Mouse (Mus musculus) limb, embryonic 10.5 days (tissue): ENCODE measurements around the gene Gjb1. TPM values are rescaled to one million over a fixed set of nuclear protein-coding genes. Genes with fewer than 3 reads are reported as not detected.
A peak's percentile ranks its signal among the peaks of the same experiment; 100 is the strongest.

Experiments
- DNase-seq: peaks from one replicate; pipeline ENCODE4 v3.0.0-alpha.2; 2017; ENCODE audit warnings: low spot score
- H3K27ac ChIP-seq: fragments of 300-500 bp; sonication (generic); 2 replicates; pipeline ENCODE4 v1.5.1; 2016; ENCODE audit warnings: mild to moderate bottlenecking
- H3K27me3 ChIP-seq: fragments of 300-500 bp; sonication (generic); 2 replicates; pipeline ENCODE4 v1.6.1; 2016; ENCODE audit warnings: low read depth, mild to moderate bottlenecking; ENCODE audit not compliant: poor library complexity, severe bottlenecking
- H3K36me3 ChIP-seq: fragments of 300-500 bp; sonication (generic); 2 replicates; pipeline ENCODE4 v1.6.1; 2016; ENCODE audit warnings: mild to moderate bottlenecking, moderate library complexity
- H3K4me1 ChIP-seq: fragments of 300-500 bp; sonication (generic); 2 replicates; pipeline ENCODE4 v1.6.1; 2016
- H3K4me3 ChIP-seq: fragments of 300-500 bp; sonication (generic); 2 replicates; pipeline ENCODE4 v1.5.1; 2016; ENCODE audit warnings: mild to moderate bottlenecking, moderate library complexity
- H3K9me3 ChIP-seq: fragments of 300-500 bp; sonication (generic); replicated peaks from 2 replicates; pipeline ENCODE4 v1.6.1; 2016; ENCODE audit warnings: mild to moderate bottlenecking
- WGBS: fragments of 180-500 bp; shearing (Covaris S2); methylation state at CpG from one replicate; pipeline ENCODE4 v1.1.7; 2016; 5-methylcytosine and 5-hydroxymethylcytosine counted together
- polyA plus RNA-seq: library from polyadenylated mRNA; unstranded; fragments of >200 nt; fragmentation: Nextera tagmentation; extraction: Ambion mirVana; gene quantifications from 2 replicates; pipeline ENCODE4 v1.2.1, GENCODE M21; 2016

Gene Gjb1
- polyA plus RNA-seq, 1 experiment from 2014 or later = not detected

DNA sequence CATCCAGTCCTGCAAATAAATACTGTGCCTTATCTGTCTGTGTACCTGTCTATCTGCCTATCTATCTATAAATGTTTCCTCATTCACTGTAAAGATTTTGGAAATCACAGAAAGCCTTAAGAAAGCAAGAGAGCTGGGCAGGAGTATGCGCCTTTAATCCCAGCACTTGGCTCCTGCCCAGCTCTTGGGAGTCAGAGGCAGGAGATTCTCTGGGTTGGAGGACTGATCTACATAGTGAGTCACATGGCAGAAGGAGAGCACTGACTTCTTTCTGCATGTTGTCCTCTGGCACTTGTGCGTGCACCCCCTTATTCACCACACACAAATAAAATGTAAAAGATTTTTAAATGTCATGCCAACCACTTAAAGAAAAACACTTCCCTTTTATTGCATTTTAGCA is 47.3 kb downstream of the Gjb1 start:
- H3K27ac ChIP-seq = no peak overlapping the region
- WGBS = 82% methylated on average over 2 of the region's 2 CpGs
- H3K36me3 ChIP-seq = no peaks in the 10 kb centered on the region
- peaks cover 58% of the 10 kb centered on the region for H3K27me3 ChIP-seq
- peaks cover 12% of the 10 kb centered on the region for H3K4me1 ChIP-seq
- no peak overlapping the region for H3K4me3 ChIP-seq
- H3K9me3 ChIP-seq = no peaks in the 10 kb centered on the region
- no peak for DNase-seq

DNA sequence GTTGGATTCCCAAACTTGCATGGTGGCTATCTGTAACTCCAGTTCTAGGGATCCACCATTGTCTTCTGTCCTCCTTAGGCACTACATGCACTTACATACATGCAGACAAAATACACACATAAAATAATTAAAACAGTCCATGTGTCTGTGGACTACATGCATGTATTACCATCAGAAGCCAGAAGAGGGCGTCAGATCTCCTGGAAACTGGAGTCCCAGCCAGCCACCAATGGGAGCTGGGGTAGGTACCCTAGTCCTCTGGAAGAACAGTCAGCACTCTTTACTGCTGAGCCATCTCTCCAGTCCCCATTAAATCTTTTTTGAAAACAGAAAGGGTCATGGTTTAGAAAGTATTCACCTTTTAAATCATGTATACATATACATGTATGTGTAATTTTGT is 51.6 kb downstream of the Gjb1 start:
- H3K4me1 ChIP-seq = no peaks in the 10 kb centered on the region
- DNase-seq = no peak
- WGBS = 21% methylated on average over 1 of the region's 1 CpGs
- peaks cover 20% of the 10 kb centered on the region for H3K36me3 ChIP-seq
- no peaks in the 10 kb centered on the region for H3K9me3 ChIP-seq
- H3K27ac ChIP-seq = no peak overlapping the region
- peaks cover 43% of the 10 kb centered on the region for H3K27me3 ChIP-seq
- H3K4me3 ChIP-seq = no peak overlapping the region

DNA sequence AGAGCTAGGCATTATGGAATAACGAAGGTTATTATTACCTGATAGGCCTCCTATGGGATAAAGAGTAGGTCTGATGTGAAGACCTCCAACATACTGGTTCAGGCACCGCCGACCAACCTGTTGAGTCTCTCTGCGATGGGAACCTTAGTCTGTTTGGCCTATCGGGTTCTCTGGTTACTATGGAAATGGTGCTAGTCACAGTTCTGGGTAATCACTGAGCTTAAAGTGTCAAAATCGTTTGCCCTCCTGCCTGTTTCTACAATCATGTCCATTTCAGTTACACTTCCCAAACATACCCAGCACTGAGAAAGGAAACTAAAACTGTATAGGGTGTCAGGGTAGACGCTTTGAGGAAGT is 52.6 kb downstream of the Gjb1 start:
- DNase-seq = no peak

DNA sequence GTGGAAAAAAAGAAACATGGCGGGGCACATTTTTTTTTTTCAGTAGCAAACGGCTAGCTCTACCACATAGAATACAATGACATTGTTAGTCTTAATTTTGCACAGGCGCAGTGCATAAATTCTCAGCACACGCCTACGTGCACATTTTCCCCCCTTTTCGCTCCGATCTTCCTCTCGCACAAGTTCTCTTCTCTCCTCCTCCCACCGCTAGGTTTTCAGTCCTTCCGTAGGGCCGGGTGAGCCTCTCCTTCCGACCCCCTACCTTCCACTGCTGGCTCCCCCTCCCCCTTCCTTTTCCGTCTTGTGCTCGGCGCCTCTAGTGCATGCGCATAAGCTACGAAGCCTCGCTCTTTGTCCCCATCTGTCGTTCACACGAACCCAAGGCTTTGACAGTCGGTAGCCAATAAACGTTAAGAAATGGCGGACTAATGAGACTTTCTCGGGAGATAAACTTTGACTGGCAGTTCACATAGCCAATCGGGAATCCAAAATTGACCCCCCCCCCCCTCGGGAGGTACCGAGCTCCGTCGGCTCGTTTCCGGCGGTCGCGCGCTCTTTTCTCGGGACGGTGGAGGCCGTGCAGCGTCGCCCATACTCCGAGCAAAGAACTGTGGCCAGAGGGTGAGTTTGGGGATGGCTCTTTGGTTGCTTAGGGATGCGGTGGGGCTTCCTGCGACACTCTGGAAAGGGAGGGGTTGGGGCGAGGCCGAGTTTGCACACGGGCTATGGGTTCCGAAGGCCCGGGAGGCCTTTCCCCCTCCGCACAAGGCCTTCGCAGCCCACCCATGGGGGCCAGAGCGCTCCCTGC is 53.2 kb downstream of the Gjb1 start, which contains the start of gene Nono:
Gene Nono, plus strand, starts transcription at position 177 of the 808 bp plus-strand sequence.
- H3K36me3 ChIP-seq = peaks cover 32% of the 10 kb centered on the region
- H3K9me3 ChIP-seq = no peaks in the 10 kb centered on the region
- H3K4me3 ChIP-seq = peak within 1 kb of the TSS; percentile 68
- H3K27ac ChIP-seq = peak within 1 kb of the TSS; percentile 97
- H3K4me1 ChIP-seq = no peaks in the 10 kb centered on the region
- DNase-seq = peak; percentile 84
- H3K27me3 ChIP-seq = peaks cover 37% of the 10 kb centered on the region
- 14% methylated on average over 51 of the region's 51 CpGs for WGBS

More for the DNA sequence above, 52.6 kb downstream of the Gjb1 start:
- 20% methylated on average over 7 of the region's 7 CpGs for WGBS
- H3K27me3 ChIP-seq = peaks cover 38% of the 10 kb centered on the region
- H3K36me3 ChIP-seq = peaks cover 29% of the 10 kb centered on the region
- H3K27ac ChIP-seq = peak overlapping the region; percentile 83
- H3K9me3 ChIP-seq = no peaks in the 10 kb centered on the region
- no peaks in the 10 kb centered on the region for H3K4me1 ChIP-seq
- H3K4me3 ChIP-seq = peak overlapping the region; percentile 68

DNA sequence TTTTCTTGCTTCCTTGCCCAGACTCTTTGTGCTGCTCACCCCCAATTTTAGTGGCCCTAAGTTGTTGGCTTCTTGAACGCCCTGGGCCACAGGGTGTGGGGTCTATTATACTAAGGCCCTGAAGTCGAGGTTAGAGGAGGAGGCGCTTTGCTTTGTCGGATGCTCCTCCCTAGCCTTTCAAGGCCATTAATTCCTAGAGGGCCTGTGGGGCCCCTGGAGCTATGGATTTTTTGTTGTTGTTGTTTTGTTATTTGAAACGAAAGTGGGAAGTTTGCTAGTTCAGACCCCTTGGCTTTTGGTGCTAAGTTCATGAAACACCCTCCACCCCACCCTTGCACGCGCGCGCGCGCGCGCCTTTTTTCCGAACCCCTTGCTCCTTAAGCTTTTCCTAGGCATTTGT is 53.8 kb downstream of the Gjb1 start:
- H3K9me3 ChIP-seq = no peaks in the 10 kb centered on the region
- WGBS = 20% methylated on average over 14 of the region's 14 CpGs
- H3K27ac ChIP-seq = peak overlapping the region; percentile 97
- peaks cover 37% of the 10 kb centered on the region for H3K36me3 ChIP-seq
- H3K27me3 ChIP-seq = peaks cover 37% of the 10 kb centered on the region
- peak overlapping the region; percentile 68 for H3K4me3 ChIP-seq
- no peak for DNase-seq
- H3K4me1 ChIP-seq = no peaks in the 10 kb centered on the region

Other genes with a start within 250 kb of the Gjb1 start
- 49.2 and 50.4 TPM in 2 replicates for gene Snx12, start 153.8 kb upstream of the Gjb1 start, polyA plus RNA-seq
- gene Foxo4, start 121.8 kb upstream of the Gjb1 start, polyA plus RNA-seq = 3.7 and 4.7 TPM in 2 replicates
- not detected in 2 replicates for gene Gm614, start 112.4 kb upstream of the Gjb1 start, polyA plus RNA-seq
- gene Il2rg, start 108.1 kb upstream of the Gjb1 start, polyA plus RNA-seq = 4.8 and 4.9 TPM in 2 replicates
- not detected in 2 replicates for gene Gm20489, start 107.4 kb upstream of the Gjb1 start, polyA plus RNA-seq
- 35.9 and 42.9 TPM in 2 replicates for gene Med12, start 102.3 kb upstream of the Gjb1 start, polyA plus RNA-seq
- 1.6 and 7.8 TPM in 2 replicates for gene Nlgn3, start 77.2 kb upstream of the Gjb1 start, polyA plus RNA-seq
- 23.0 and 30.8 TPM in 2 replicates for gene Zmym3, start 44.5 kb downstream of the Gjb1 start, polyA plus RNA-seq
- 627 and 644 TPM in 2 replicates for gene Nono, start 52.9 kb downstream of the Gjb1 start, polyA plus RNA-seq
- gene Itgb1bp2, start 72.7 kb downstream of the Gjb1 start, polyA plus RNA-seq = 2.2 and 2.9 TPM in 2 replicates
- 20.0 and 23.8 TPM in 2 replicates for gene Taf1, start 156.4 kb downstream of the Gjb1 start, polyA plus RNA-seq